Mouse (Mus musculus) embryonic facial prominence, embryonic 15.5 days (tissue): ENCODE data around the gene Ctsl. TPM values are rescaled to one million over a fixed set of nuclear protein-coding genes. Genes with fewer than 3 reads are reported as not detected.

Source experiments
- ATAC-seq: fragments of 200-750 bp; cut with Nextera tagmentation; 2 replicates; pipeline ENCODE4 v1.8.0; 2017; ENCODE audit warnings: low read depth, moderate TSS enrichment; ENCODE audit not compliant: insufficient number of reproducible peaks, low FRiP score, low TSS enrichment
- H3K27ac ChIP-seq: fragments of 300-500 bp; sonication (generic); replicated peaks from 2 replicates; pipeline ENCODE4 v1.5.1; 2015; ENCODE audit warnings: mild to moderate bottlenecking, inconsistent platforms
- H3K27me3 ChIP-seq: fragments of 300-500 bp; sonication (generic); 2 replicates; pipeline ENCODE4 v1.6.1; 2015; ENCODE audit warnings: inconsistent platforms
- H3K36me3 ChIP-seq: fragments of 300-500 bp; sonication (generic); 2 replicates; pipeline ENCODE4 v1.6.1; 2015; ENCODE audit warnings: mild to moderate bottlenecking, inconsistent platforms
- H3K4me1 ChIP-seq: fragments of 300-500 bp; sonication (generic); 2 replicates; pipeline ENCODE4 v1.6.1; 2015; ENCODE audit warnings: inconsistent platforms
- H3K4me2 ChIP-seq: fragments of 300-500 bp; sonication (generic); replicated peaks from 2 replicates; pipeline ENCODE4 v1.6.1; 2015; ENCODE audit warnings: mild to moderate bottlenecking, inconsistent platforms
- H3K4me3 ChIP-seq: fragments of 300-500 bp; sonication (generic); replicated peaks from 2 replicates; pipeline ENCODE4 v1.5.1; 2015; ENCODE audit warnings: mild to moderate bottlenecking, inconsistent platforms
- H3K9ac ChIP-seq: fragments of 300-500 bp; sonication (generic); 2 replicates; pipeline ENCODE4 v1.6.1; 2015; ENCODE audit warnings: inconsistent platforms
- H3K9me3 ChIP-seq: fragments of 300-500 bp; sonication (generic); replicated peaks from 2 replicates; pipeline ENCODE4 v1.6.1; 2016; ENCODE audit warnings: inconsistent platforms
- WGBS: fragments of 180-500 bp; shearing (Covaris S2); methylation state at CpG from one replicate; pipeline ENCODE4 v1.1.7; 2015; 5-methylcytosine and 5-hydroxymethylcytosine counted together
- polyA plus RNA-seq: library from polyadenylated mRNA; unstranded; fragments of >200 nt; fragmentation: Nextera tagmentation; extraction: Ambion mirVana; gene quantifications from 2 replicates; pipeline ENCODE4 v1.2.1, GENCODE M21; 2015

Gene Ctsl
- 193 and 195 TPM in 2 replicates for polyA plus RNA-seq

GRCm38 (mm10) chr13:64370173-64370940 lies at the start of gene Ctsl:
Gene Ctsl (minus strand): TSS chr13:64370890.
- no peaks in the 10 kb centered on the region for H3K9me3 ChIP-seq
- H3K27ac ChIP-seq = peak within 1 kb of the TSS; percentile 44
- peaks cover 11% of the 10 kb centered on the region; the same call in 1 of the 2 replicates for H3K4me1 ChIP-seq
- peak within 1 kb of the TSS; percentile 55 for H3K9ac ChIP-seq
- peaks cover 26% of the 10 kb centered on the region for H3K36me3 ChIP-seq
- WGBS = under 1% methylated on average over 43 of the region's 43 CpGs
- peak within 1 kb of the TSS; percentile 85 for H3K4me2 ChIP-seq
- no peaks in the 10 kb centered on the region for H3K27me3 ChIP-seq
- peak; percentile 98 for ATAC-seq
- H3K4me3 ChIP-seq = peak within 1 kb of the TSS; percentile 76

- H3K36me3 ChIP-seq = no peaks in the 10 kb centered on the region
- H3K27me3 ChIP-seq = no peaks in the 10 kb centered on the region
- H3K4me2 ChIP-seq = no peak overlapping the region
- no peaks in the 10 kb centered on the region for H3K9me3 ChIP-seq
- no peak overlapping the region for H3K9ac ChIP-seq
- ATAC-seq = peak; percentile 72; the same call in 1 of the 2 replicates
- no peaks in the 10 kb centered on the region for H3K4me1 ChIP-seq
- H3K4me3 ChIP-seq = no peak overlapping the region
- no peak overlapping the region; the same call in 1 of the 2 replicates for H3K27ac ChIP-seq
- 36% methylated on average over 5 of the region's 5 CpGs for WGBS
Observed at GRCm38 (mm10) chr13:64416955-64417601, 46.4 kb upstream of the Ctsl start.

GRCm38 (mm10) chr13:64415659-64416058 lies 45.0 kb upstream of the Ctsl start:
- H3K4me2 ChIP-seq = no peak overlapping the region
- H3K36me3 ChIP-seq = no peaks in the 10 kb centered on the region
- no peaks in the 10 kb centered on the region for H3K27me3 ChIP-seq
- no peak for ATAC-seq
- no peak overlapping the region for H3K4me3 ChIP-seq
- no peak overlapping the region for H3K9ac ChIP-seq
- H3K9me3 ChIP-seq = no peaks in the 10 kb centered on the region
- WGBS = 82% methylated on average over 2 of the region's 2 CpGs
- no peak overlapping the region for H3K27ac ChIP-seq
- H3K4me1 ChIP-seq = no peaks in the 10 kb centered on the region

GRCm38 (mm10) chr13:64412752-64413257 lies 42.1 kb upstream of the Ctsl start:
- H3K27me3 ChIP-seq = no peaks in the 10 kb centered on the region
- no peak overlapping the region for H3K27ac ChIP-seq
- WGBS = 61% methylated on average over 2 of the region's 2 CpGs
- H3K4me2 ChIP-seq = no peak overlapping the region
- no peak for ATAC-seq
- no peaks in the 10 kb centered on the region for H3K9me3 ChIP-seq
- no peak overlapping the region for H3K9ac ChIP-seq
- H3K4me3 ChIP-seq = no peak overlapping the region
- no peaks in the 10 kb centered on the region for H3K36me3 ChIP-seq
- no peaks in the 10 kb centered on the region for H3K4me1 ChIP-seq

- Histone ChIP-seq H3K4me2 (no peak overlapping the region), H3K4me3 (no peak overlapping the region), H3K36me3 (no peaks in the 10 kb centered on the region), H3K9me3 (no peaks in the 10 kb centered on the region), H3K27ac (no peak overlapping the region), H3K9ac (no peak overlapping the region), H3K27me3 (no peaks in the 10 kb centered on the region), H3K4me1 (no peaks in the 10 kb centered on the region)
- WGBS = 78% methylated on average over 2 of the region's 2 CpGs
- ATAC-seq = no peak
Observed at GRCm38 (mm10) chr13:64411282-64411681, 40.6 kb upstream of the Ctsl start.

- WGBS = 59% methylated on average over 5 of the region's 5 CpGs
- H3K4me2 ChIP-seq = no peak overlapping the region
- H3K27me3 ChIP-seq = no peaks in the 10 kb centered on the region
- H3K9ac ChIP-seq = no peak overlapping the region
- no peak overlapping the region for H3K4me3 ChIP-seq
- no peaks in the 10 kb centered on the region for H3K4me1 ChIP-seq
- ATAC-seq = no peak
- H3K36me3 ChIP-seq = no peaks in the 10 kb centered on the region
- no peak overlapping the region for H3K27ac ChIP-seq
- H3K9me3 ChIP-seq = no peaks in the 10 kb centered on the region
Observed at GRCm38 (mm10) chr13:64410604-64411003, 39.9 kb upstream of the Ctsl start.

- no peak overlapping the region for H3K27ac ChIP-seq
- H3K36me3 ChIP-seq = no peaks in the 10 kb centered on the region
- no peaks in the 10 kb centered on the region for H3K9me3 ChIP-seq
- no peak overlapping the region for H3K9ac ChIP-seq
- no peak for ATAC-seq
- H3K4me1 ChIP-seq = no peaks in the 10 kb centered on the region
- no peaks in the 10 kb centered on the region for H3K27me3 ChIP-seq
- H3K4me2 ChIP-seq = no peak overlapping the region
- 87% methylated on average over 5 of the region's 5 CpGs for WGBS
- H3K4me3 ChIP-seq = no peak overlapping the region
Observed at GRCm38 (mm10) chr13:64407992-64408391, 37.3 kb upstream of the Ctsl start.

GRCm38 (mm10) chr13:64405550-64405949 lies 34.9 kb upstream of the Ctsl start:
- 68% methylated on average over 6 of the region's 6 CpGs for WGBS
- H3K36me3 ChIP-seq = no peaks in the 10 kb centered on the region

GRCm38 (mm10) chr13:64403519-64403918 lies 32.8 kb upstream of the Ctsl start:
- no peaks in the 10 kb centered on the region for H3K9me3 ChIP-seq
- H3K4me2 ChIP-seq = no peak overlapping the region
- no peak overlapping the region for H3K9ac ChIP-seq
- 0 out of 2 replicates have a peak, but pooled peaks cover 9% of the 10 kb centered on the region for H3K4me1 ChIP-seq
- H3K4me3 ChIP-seq = no peak overlapping the region
- ATAC-seq = no peak
- no peaks in the 10 kb centered on the region for H3K36me3 ChIP-seq
- 45% methylated on average over 3 of the region's 3 CpGs for WGBS
- no peak overlapping the region for H3K27ac ChIP-seq
- no peaks in the 10 kb centered on the region for H3K27me3 ChIP-seq

More at GRCm38 (mm10) chr13:64405550-64405949, 34.9 kb upstream of the Ctsl start:
- no peaks in the 10 kb centered on the region for H3K9me3 ChIP-seq
- no peaks in the 10 kb centered on the region for H3K27me3 ChIP-seq
- no peak overlapping the region for H3K4me2 ChIP-seq
- ATAC-seq = no peak
- H3K9ac ChIP-seq = no peak overlapping the region
- H3K4me3 ChIP-seq = no peak overlapping the region
- H3K4me1 ChIP-seq = 0 out of 2 replicates have a peak, but pooled peaks cover 9% of the 10 kb centered on the region
- H3K27ac ChIP-seq = 0 out of 2 replicates have a peak overlapping the region, but pooled peaks have one; percentile 2

- 79% methylated on average over 8 of the region's 8 CpGs for WGBS
- H3K27me3 ChIP-seq = no peaks in the 10 kb centered on the region
- 0 out of 2 replicates have a peak, but pooled peaks cover 9% of the 10 kb centered on the region for H3K4me1 ChIP-seq
- H3K4me3 ChIP-seq = no peak overlapping the region
- H3K9ac ChIP-seq = no peak overlapping the region
- no peak overlapping the region for H3K4me2 ChIP-seq
- ATAC-seq = no peak
- H3K27ac ChIP-seq = no peak overlapping the region
- H3K36me3 ChIP-seq = no peaks in the 10 kb centered on the region
- H3K9me3 ChIP-seq = no peaks in the 10 kb centered on the region
Observed at GRCm38 (mm10) chr13:64402951-64403460, 32.3 kb upstream of the Ctsl start.

- H3K27ac ChIP-seq = no peak overlapping the region
- no peaks in the 10 kb centered on the region for H3K9me3 ChIP-seq
- no peak for ATAC-seq
- H3K27me3 ChIP-seq = no peaks in the 10 kb centered on the region
- no peak overlapping the region for H3K4me3 ChIP-seq
- H3K9ac ChIP-seq = no peak overlapping the region
- WGBS = 73% methylated on average over 10 of the region's 10 CpGs
- H3K4me1 ChIP-seq = 0 out of 2 replicates have a peak, but pooled peaks cover 9% of the 10 kb centered on the region
- H3K4me2 ChIP-seq = no peak overlapping the region
- H3K36me3 ChIP-seq = no peaks in the 10 kb centered on the region
Observed at GRCm38 (mm10) chr13:64402504-64402949, 31.8 kb upstream of the Ctsl start.
